Mouse (Mus musculus): ENCODE data around the gene Tmco5b. TPM values are rescaled to one million over a fixed set of nuclear protein-coding genes. Genes with fewer than 3 reads are reported as not detected.

Gene Tmco5b
- polyA plus RNA-seq (2012; rRNA removed): not detected in 2 replicates

- no peak for DNase-seq (ENCODE audit: low spot score)
Measured at GRCm38 (mm10) chr2:113285432-113285831, at the start of gene Tmco5b. Gene Tmco5b (plus strand): TSS chr2:113285732.

- DNase-seq (ENCODE audit: low spot score): no peak
Measured at GRCm38 (mm10) chr2:113236993-113237392, 48.5 kb upstream of the Tmco5b start.

- DNase-seq (ENCODE audit: low spot score): no peak
Measured at GRCm38 (mm10) chr2:113238871-113239270, 46.7 kb upstream of the Tmco5b start.

- no peak for DNase-seq (ENCODE audit: low spot score)
Measured at GRCm38 (mm10) chr2:113302349-113303239, 17.1 kb downstream of the Tmco5b start.

- no peak for DNase-seq (ENCODE audit: low spot score)
Measured at GRCm38 (mm10) chr2:113303240-113303538, 17.7 kb downstream of the Tmco5b start.

GRCm38 (mm10) chr2:113305339-113305738 is 19.8 kb downstream of the Tmco5b start:
- DNase-seq (ENCODE audit: low spot score): peak; percentile 31

- no peak for DNase-seq (ENCODE audit: low spot score)
Measured at GRCm38 (mm10) chr2:113311211-113311610, 25.7 kb downstream of the Tmco5b start.

DNA sequence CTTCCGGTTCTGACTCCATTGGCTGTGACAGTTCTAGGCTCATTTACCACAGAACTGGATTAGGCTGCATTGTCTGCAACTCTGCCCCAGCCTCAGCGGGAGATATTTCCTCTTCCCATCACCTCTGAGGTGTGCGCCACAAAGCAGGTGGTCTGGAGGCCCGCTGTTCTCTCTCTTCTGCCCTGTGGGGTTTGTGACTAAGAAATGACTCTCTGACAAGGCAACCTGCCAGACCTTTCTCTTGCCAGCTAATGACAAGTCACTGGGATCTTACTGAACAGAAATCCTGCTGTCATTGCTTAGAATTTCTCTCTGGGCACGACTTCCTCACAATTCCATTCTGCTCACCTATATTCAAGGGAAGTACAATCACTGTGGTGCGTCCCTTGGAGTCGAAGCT is 37.5 kb downstream of the Tmco5b start:
- no peak for DNase-seq (ENCODE audit: low spot score)

GRCm38 (mm10) chr2:113333799-113334541 is 48.4 kb downstream of the Tmco5b start:
- DNase-seq (ENCODE audit: low spot score): no peak

DNA sequence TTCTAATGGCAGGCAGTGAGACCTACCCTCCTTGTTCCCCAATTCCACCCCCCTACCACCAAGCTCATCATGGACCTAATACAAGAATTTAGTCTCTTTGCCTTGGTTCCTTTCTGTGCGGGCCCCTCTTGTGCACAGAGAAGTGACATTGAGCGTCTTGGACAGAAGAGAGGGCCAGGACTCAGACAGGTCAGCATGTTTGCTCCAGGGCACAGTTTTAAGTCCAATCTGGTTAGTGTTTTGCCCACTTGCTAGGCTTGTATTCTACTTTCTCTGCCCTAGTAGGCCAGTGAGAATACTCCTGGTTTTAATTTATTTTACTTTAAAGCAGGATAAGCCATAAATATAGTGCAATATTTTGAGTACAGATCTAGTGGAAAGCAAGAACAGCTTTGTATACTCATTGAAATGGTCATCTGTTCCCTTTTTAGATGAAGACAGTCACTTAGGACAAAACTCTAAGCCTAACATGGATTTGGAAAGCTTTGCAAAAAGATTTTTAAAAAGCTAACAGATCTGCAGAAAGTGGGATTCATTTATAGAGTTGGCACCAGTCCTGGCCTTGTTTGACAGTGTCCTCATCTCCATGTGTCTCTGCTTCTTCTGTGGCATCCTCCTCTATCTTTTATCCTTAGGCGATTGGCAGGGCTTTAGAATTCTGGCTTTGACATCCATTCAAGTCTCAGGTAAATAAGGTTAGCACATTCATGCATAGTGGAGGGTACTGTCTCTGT is 50.2 kb downstream of the Tmco5b start:
- no peak for DNase-seq (ENCODE audit: low spot score)

GRCm38 (mm10) chr2:113344536-113344935 is 59.0 kb downstream of the Tmco5b start:
- no peak for DNase-seq (ENCODE audit: low spot score)

Other genes starting within 250 kb of the Tmco5b start
- 15.1 and 18.7 TPM in 2 replicates for gene Ryr3, start 68.6 kb upstream of the Tmco5b start, polyA plus RNA-seq (2012; rRNA removed)
- 1.9 and 2.5 TPM in 2 replicates for gene Fmn1, start 42.0 kb downstream of the Tmco5b start, polyA plus RNA-seq (2012; rRNA removed)

Measured in urinary bladder, adult 2 months (tissue).